Mouse (Mus musculus) thymus, adult 2 months (tissue): ENCODE measurements around the gene Dapp1.

Experiments
- CTCF ChIP-seq: fragments of 200-500 bp; IDR thresholded peaks from 2 replicates; pipeline ENCODE4 v1.5.1; 2012; ENCODE audit warnings: mild to moderate bottlenecking, control low read depth, low read length, moderate library complexity, borderline replicate concordance; ENCODE audit not compliant: control insufficient read depth, poor library complexity, insufficient read depth; ENCODE audit errors: extremely low read depth
- POLR2A ChIP-seq: fragments of 200-500 bp; IDR thresholded peaks from 2 replicates; pipeline ENCODE4 v1.6.1; 2012; ENCODE audit warnings: mild to moderate bottlenecking, low read length, control low read depth, moderate library complexity; ENCODE audit not compliant: control insufficient read depth, poor library complexity, insufficient read depth; ENCODE audit errors: extremely low read depth

DNA sequence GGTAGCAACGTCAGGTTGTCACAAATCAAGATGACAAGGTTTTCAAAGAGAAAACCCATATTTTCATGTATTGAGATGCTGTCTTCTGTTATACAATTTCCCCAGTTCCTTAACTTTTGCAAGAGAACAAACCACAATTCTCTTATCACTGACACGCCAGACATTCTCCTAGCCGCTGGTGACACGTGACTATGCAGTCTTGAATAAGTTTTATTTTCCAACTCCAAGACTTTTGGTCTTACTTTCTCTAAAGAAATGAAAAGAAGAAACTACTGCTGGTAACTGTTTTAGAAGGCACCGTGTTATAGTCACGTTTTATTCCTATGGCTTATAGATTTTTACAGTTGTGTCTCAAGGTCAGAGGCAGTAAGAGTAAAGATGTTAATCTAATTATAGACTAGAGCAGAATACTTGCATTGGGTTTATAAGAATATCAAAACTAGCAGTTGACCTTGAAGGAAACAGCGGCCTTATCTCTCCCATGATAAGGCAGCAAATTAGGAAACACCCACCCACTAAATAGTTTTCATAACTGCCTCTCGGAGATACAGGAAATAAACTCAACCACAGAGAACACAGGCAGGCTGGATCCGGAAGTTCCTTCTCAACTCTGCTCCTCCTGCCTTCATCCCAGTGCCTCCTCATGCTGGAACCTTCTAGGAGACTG lies 12.4 kb downstream of the Dapp1 start:
- TF ChIP-seq POLR2A = no peak
- TF ChIP-seq CTCF = no peak
